Mouse (Mus musculus) small intestine, adult 2 months (tissue): ENCODE data around the gene Meiob.

ENCODE experiments used
- CTCF ChIP-seq: fragments of 200-500 bp; IDR thresholded peaks from 2 replicates; pipeline ENCODE4 v1.5.1; 2012; ENCODE audit warnings: low read depth, mild to moderate bottlenecking, control low read depth, inconsistent platforms, low read length, moderate library complexity, mixed read lengths; ENCODE audit not compliant: insufficient replicate concordance, insufficient read length; ENCODE audit errors: extremely low read depth
- POLR2A ChIP-seq: fragments of 200-500 bp; IDR thresholded peaks from 2 replicates; pipeline ENCODE4 v1.6.1; 2012; ENCODE audit warnings: low read depth, mild to moderate bottlenecking, control low read depth, inconsistent platforms, low read length, moderate library complexity

GRCm38 (mm10) chr17:24850773-24851127, 46.7 kb downstream of the Meiob start:
- no peak for TF ChIP-seq POLR2A
- no peak for TF ChIP-seq CTCF
